Mouse (Mus musculus) left cerebral cortex, adult 2 months (tissue): ENCODE measurements around the gene Uqcr10. TPM values are rescaled to one million over a fixed set of nuclear protein-coding genes. Genes with fewer than 3 reads are reported as not detected.

Source experiments
- DNase-seq, 2 experiments: peaks; one replicate each; pipeline ENCODE4 v3.0.0; 2021 to 2022; ENCODE audit warnings: low spot score in 2 of 2, mixed read lengths in 1 of 2; ENCODE audit errors: extremely low spot score in 1 of 2
- H3K27ac ChIP-seq: fragments of 200-600 bp; 2 replicates; pipeline ENCODE4 v1.8.1; 2022
- H3K4me3 ChIP-seq: fragments of 200-600 bp; 2 replicates; pipeline ENCODE4 v1.8.1; 2022
- CTCF ChIP-seq: fragments of 200-600 bp; IDR thresholded peaks from 2 replicates; pipeline ENCODE4 v1.8.1; 2022; ENCODE audit warnings: antibody characterized with exemption, mild to moderate bottlenecking, moderate library complexity
- intact Hi-C: fragments of 180-260 bp; cut with DNase I; formaldehyde crosslinking; loops from one replicate; pipeline ENCODE4 v1.15.1; 2025
- total RNA-seq, 2 experiments: library from RNA; stranded (reverse); gene quantifications; 2 replicates each; pipeline ENCODE4 v1.2.3; 2021

Gene Uqcr10
- total RNA-seq, 2 experiments from 2014 or later: 362 to 374 TPM

- intact Hi-C loops: no loop called here
- no peak overlapping the region for H3K4me3 ChIP-seq
- no peak for DNase-seq
- no peak for TF ChIP-seq CTCF
- H3K27ac ChIP-seq: no peak overlapping the region
Observed at GRCm38 (mm10) chr11:4731781-4732180, 27.6 kb upstream of the Uqcr10 start.

- no peak for TF ChIP-seq CTCF
- no peak overlapping the region for H3K4me3 ChIP-seq
- H3K27ac ChIP-seq: no peak overlapping the region
- DNase-seq: no peak
- intact Hi-C loops: no loop called here
Observed at GRCm38 (mm10) chr11:4730913-4731312, 26.8 kb upstream of the Uqcr10 start.

GRCm38 (mm10) chr11:4730096-4730495 is 26.0 kb upstream of the Uqcr10 start:
- no peak for TF ChIP-seq CTCF
- Histone ChIP-seq H3K4me3 (no peak overlapping the region), H3K27ac (no peak overlapping the region)
- intact Hi-C loops: no loop called here
- no peak for DNase-seq

GRCm38 (mm10) chr11:4729603-4730002 is 25.5 kb upstream of the Uqcr10 start:
- Histone ChIP-seq H3K27ac (no peak overlapping the region), H3K4me3 (no peak overlapping the region)
- no peak for TF ChIP-seq CTCF
- intact Hi-C loops: no loop called here
- DNase-seq: no peak

- no peak for TF ChIP-seq CTCF
- intact Hi-C loops: no loop called here
- Histone ChIP-seq H3K4me3 (no peak overlapping the region), H3K27ac (no peak overlapping the region)
- no peak for DNase-seq
Observed at GRCm38 (mm10) chr11:4721728-4722127, 17.6 kb upstream of the Uqcr10 start.

DNA sequence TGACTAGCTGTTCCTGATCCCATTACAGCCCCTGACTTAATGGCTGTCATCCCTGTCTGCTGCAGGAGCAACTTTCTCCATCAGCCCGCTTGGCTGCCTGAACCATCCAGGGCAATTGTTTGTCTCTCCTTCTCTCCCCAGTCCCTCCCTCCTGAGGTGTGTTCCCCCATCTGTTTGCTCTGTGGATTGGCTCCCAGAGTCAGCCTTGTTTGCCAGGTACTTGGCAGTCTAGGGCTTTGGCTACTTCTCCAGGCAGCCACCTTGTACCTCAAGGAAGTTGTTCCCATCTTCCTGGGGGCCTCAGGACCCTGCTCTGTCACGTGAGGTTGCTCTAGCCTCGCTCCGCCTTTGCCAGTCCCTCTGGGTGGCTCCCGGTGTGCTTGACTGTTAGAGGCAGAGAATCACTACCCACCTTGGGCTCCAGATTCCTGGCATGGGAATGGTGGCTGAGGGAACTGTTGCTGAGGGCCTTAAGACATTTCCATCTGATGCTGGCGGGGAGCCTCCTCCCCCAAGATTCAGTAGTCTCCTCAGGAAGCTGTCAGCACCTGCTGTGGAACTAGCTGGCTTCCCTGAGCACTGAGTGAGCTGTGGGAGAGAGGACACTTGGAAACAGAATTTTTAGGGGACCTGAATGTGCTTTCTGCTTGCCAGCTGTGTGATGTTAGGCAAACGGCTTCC is 16.9 kb upstream of the Uqcr10 start:
- no peak for TF ChIP-seq CTCF
- intact Hi-C loops: no loop called here
- 0 out of 2 replicates have a peak overlapping the region, but pooled peaks have one; percentile 36 for H3K27ac ChIP-seq
- H3K4me3 ChIP-seq: no peak overlapping the region
- no peak for DNase-seq

GRCm38 (mm10) chr11:4720393-4720792 is 16.3 kb upstream of the Uqcr10 start:
- no peak overlapping the region for H3K4me3 ChIP-seq
- DNase-seq: no peak
- no peak for TF ChIP-seq CTCF
- intact Hi-C loops: no loop called here
- H3K27ac ChIP-seq: 0 out of 2 replicates have a peak overlapping the region, but pooled peaks have one; percentile 8

DNA sequence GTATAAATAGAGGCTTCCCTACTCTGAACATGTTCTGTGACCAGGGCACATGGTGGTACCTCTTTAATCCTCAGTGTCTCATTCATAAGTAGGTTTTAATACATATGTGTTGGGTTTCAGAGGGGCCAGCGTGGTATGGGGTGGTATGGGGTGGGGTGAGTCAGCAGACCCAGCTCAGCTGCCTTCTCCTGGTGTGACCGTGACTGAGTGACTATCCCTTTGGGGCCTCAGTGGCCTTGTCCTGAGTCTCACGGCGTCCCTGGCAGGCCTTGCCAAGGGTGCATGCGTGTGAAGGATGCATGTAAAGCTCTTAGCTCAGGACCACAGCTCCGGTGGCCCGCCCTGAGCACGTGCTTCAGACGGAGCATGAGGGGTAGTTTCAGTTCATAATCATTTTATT is 15.8 kb upstream of the Uqcr10 start:
- 0 out of 2 replicates have a peak overlapping the region, but pooled peaks have one; percentile 8 for H3K27ac ChIP-seq
- intact Hi-C loops: no loop called here
- TF ChIP-seq CTCF: no peak
- no peak overlapping the region for H3K4me3 ChIP-seq
- no peak for DNase-seq

GRCm38 (mm10) chr11:4718548-4718947 is 14.4 kb upstream of the Uqcr10 start:
- DNase-seq: no peak
- intact Hi-C loops: no loop called here
- H3K27ac ChIP-seq: no peak overlapping the region
- H3K4me3 ChIP-seq: no peak overlapping the region
- TF ChIP-seq CTCF: no peak

- no peak overlapping the region for H3K27ac ChIP-seq
- no peak for TF ChIP-seq CTCF
- DNase-seq: no peak
- no peak overlapping the region for H3K4me3 ChIP-seq
- intact Hi-C loops: no loop called here
Observed at GRCm38 (mm10) chr11:4716530-4717236, 12.5 kb upstream of the Uqcr10 start.

DNA sequence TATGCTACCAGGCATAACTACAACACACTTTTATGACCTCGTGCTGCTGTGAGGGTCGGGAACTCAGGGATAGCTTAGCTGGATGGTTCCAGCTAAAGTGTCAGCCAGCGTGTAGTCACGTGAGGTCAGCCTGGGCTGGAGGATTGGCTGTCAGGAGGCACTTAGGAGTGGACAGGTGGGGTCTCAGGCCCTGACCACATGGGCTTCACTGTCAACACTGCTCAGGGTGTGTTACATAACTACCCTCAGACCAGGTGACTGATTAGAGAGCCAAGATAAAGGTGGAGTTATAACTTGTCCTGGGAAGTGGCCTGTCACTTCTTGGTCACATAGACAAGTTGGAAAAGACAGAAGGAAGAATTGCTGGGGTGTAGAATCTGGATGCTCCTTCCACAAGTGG is 11.5 kb upstream of the Uqcr10 start:
- intact Hi-C loops: no loop called here
- DNase-seq: no peak
- TF ChIP-seq CTCF: no peak
- no peak overlapping the region for H3K4me3 ChIP-seq
- H3K27ac ChIP-seq: no peak overlapping the region

DNA sequence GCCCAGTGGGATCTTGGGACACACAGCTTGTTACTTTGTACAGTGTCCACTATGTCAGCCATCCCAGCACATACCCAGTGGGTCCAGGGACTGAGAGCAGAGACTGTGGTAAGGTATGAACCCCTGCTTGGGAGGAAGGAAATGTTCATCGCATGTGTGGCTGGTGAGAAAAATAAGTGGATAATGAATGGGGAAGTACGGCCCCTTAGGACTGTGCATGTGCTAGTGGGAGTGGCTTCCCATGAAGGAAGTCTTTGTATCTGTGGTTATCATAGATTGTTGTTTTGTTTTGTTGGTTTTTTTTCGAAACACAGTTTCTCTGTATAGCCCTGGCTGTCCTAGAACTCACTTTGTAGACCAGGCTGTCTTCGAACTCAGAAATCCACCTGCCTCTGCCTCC is 10.6 kb upstream of the Uqcr10 start:
- DNase-seq: no peak
- TF ChIP-seq CTCF: no peak
- Histone ChIP-seq H3K4me3 (no peak overlapping the region), H3K27ac (no peak overlapping the region)
- intact Hi-C loops: loop anchor here (5.0 kb wide), 1 partner anchor 123 kb away; no protein-coding TSS in a partner anchor
